Mouse (Mus musculus) brain, embryonic 14.5 days (tissue): ENCODE data around the gene Vars.

ENCODE experiments used
- CTCF ChIP-seq: fragments of 200-500 bp; IDR thresholded peaks from 2 replicates; pipeline ENCODE4 v1.5.1; 2012; ENCODE audit warnings: inconsistent platforms, mild to moderate bottlenecking, moderate library complexity, borderline replicate concordance; ENCODE audit not compliant: insufficient read depth, insufficient read length; ENCODE audit errors: extremely low read depth
- POLR2A ChIP-seq: fragments of 200-500 bp; IDR thresholded peaks from 2 replicates; pipeline ENCODE4 v1.6.1; 2012; ENCODE audit warnings: mild to moderate bottlenecking, inconsistent platforms, borderline replicate concordance; ENCODE audit not compliant: poor library complexity, insufficient read depth, insufficient read length, severe bottlenecking; ENCODE audit errors: extremely low read depth

DNA sequence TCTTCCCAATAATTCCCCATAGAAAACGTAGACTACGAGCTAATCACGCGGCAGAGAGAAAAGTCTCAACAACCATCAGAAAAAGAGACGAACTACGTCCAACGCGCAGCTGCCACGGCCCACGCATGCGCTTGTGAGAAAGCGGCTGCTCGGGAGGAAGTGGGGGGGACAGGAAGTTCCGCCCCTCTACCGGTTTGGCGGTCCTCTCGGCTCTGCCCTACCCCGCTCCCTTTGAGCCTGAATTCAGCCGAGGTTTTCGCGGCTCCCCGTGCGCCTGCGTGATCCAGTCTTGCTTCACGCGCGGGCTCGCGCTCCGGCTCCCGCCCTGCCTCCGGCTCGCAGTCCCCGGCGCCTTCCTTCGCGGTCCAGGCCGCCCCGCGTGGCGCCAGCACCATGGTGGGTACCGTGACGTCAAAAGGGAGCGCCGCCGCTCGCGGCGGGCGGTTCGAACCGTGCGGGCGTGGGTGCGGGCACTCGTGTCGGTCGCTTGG lies 19.1 kb upstream of the Vars start, which contains the start of gene Lsm2:
- peak; percentile 59 for TF ChIP-seq POLR2A
- no peak for TF ChIP-seq CTCF
